8 mouse cellular contexts compared by ENCODE assay signal in the genomic region with DNA sequence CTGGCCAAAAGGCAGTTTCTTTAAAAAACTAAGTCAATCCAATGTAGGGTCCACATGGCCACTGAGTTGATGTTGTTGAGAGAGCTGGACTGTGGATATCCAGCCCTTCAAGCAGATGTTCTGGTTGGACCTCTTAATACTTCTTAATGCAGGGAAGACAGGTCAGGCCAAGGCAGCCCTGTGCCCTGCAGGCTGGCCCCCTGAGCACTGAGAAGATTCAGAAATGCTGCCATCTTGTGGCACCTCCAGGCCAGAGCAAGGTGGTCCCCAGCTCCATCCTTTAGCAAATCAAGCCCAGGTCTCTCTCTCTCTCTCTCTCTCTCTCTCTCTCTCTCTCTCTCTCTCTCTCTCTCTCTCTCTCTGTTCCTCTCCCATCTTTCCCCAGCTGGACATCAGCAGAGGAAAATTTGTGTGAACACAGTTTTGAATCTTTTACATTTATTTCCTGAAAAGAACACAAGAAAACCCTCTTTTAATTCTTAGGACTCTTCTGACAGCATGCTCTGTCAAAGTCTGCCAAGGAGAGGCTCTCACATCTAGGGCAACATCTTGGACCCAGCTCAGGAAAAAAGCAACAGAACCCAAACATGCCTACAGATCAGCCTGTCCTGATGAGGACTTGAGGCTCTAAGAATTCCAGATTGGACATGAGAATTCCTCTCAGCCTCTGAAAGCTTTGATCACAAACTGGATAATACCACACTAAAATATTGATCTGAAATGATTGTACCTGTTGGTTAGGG.
DNase-seq lines count a peak whose midpoint lies in the region; ATAC-seq and TF ChIP-seq lines count a peak whose summit lies in the region.

No protein-coding gene starts in this region.

- peaks cover 19% of the 10 kb centered on the region for H3K4me1 ChIP-seq in hindbrain, embryonic 10.5 days (replicated peaks)
- H3K4me1 ChIP-seq in hindbrain, embryonic 16.5 days (ENCODE audit: control insufficient read depth, insufficient read depth, low read depth, low read length), result no peaks in the 10 kb centered on the region
- no peaks in the 10 kb centered on the region for H3K4me1 ChIP-seq in liver, postnatal 0 days (ENCODE audit: insufficient read depth)

- no peak overlapping the region for H3K4me3 ChIP-seq in hindbrain, embryonic 10.5 days
- H3K4me3 ChIP-seq in hindbrain, embryonic 16.5 days (ENCODE audit: low read length), result no peak overlapping the region
- no peak overlapping the region for H3K4me3 ChIP-seq in liver, postnatal 0 days (ENCODE audit: low read depth, low read length)

- no peaks in the 10 kb centered on the region; the same call in 1 of the 2 replicates for H3K27me3 ChIP-seq in hindbrain, embryonic 10.5 days (ENCODE audit: insufficient read depth, poor library complexity, severe bottlenecking)
- no peaks in the 10 kb centered on the region for H3K27me3 ChIP-seq in hindbrain, embryonic 16.5 days (replicated peaks; ENCODE audit: control insufficient read depth, insufficient read depth, low read length)
- H3K27me3 ChIP-seq in liver, postnatal 0 days (ENCODE audit: insufficient read depth, low read length), result no peaks in the 10 kb centered on the region

- H3K27ac ChIP-seq in hindbrain, embryonic 10.5 days, result no peak overlapping the region
- H3K27ac ChIP-seq in hindbrain, embryonic 16.5 days (ENCODE audit: low read depth, low read length), result no peak overlapping the region
- H3K27ac ChIP-seq in liver, postnatal 0 days (ENCODE audit: low read depth), result no peak overlapping the region

- no peaks in the 10 kb centered on the region for H3K36me3 ChIP-seq in hindbrain, embryonic 10.5 days
- H3K36me3 ChIP-seq in hindbrain, embryonic 16.5 days (ENCODE audit: control insufficient read depth, insufficient read depth, low read length), result no peaks in the 10 kb centered on the region
- H3K36me3 ChIP-seq in liver, postnatal 0 days (replicated peaks; ENCODE audit: insufficient read depth, low read length), result no peaks in the 10 kb centered on the region

- TF ChIP-seq CTCF in liver, postnatal 0 days (IDR thresholded peaks at IDR 0.05; ENCODE audit: low read depth), result peak; percentile 67

- ATAC-seq in hindbrain, embryonic 16.5 days, result no peak
- ATAC-seq in liver, postnatal 0 days, result no peak
- ATAC-seq in inflammation-experienced regulatory T-cells, adult 6 months, result no peak

- H3K4me2 ChIP-seq in hindbrain, embryonic 16.5 days (ENCODE audit: low read length), result no peak overlapping the region
- no peak overlapping the region for H3K4me2 ChIP-seq in liver, postnatal 0 days (ENCODE audit: low read depth, low read length)

- TF ChIP-seq EP300 in liver, postnatal 0 days (IDR thresholded peaks at IDR 0.05; ENCODE audit: low read depth), result no peak

- DNase-seq in hindbrain, embryonic 10.5 days (ENCODE audit: low spot score), result peak; percentile 66
- DNase-seq in ES-CJ7 (ENCODE audit: low read depth, low spot score), result peak; percentile 37
- DNase-seq in c-Kit-positive CD71-negative TER-119-negative erythroid progenitor cells, embryonic 14.5 days (ENCODE audit: low read depth), result peak; percentile 22
- peak; percentile 71 for DNase-seq in heart, postnatal 4 days
- DNase-seq in liver, postnatal 0 days, result peak; percentile 50
- DNase-seq in right cerebral cortex, postnatal 25 days, result peak; percentile 9

- no peaks in the 10 kb centered on the region for H3K9me3 ChIP-seq in hindbrain, embryonic 10.5 days
- no peaks in the 10 kb centered on the region for H3K9me3 ChIP-seq in hindbrain, embryonic 16.5 days (ENCODE audit: control insufficient read depth, low read length)
- no peaks in the 10 kb centered on the region for H3K9me3 ChIP-seq in liver, postnatal 0 days (ENCODE audit: low read length)

- H3K9ac ChIP-seq in hindbrain, embryonic 16.5 days (ENCODE audit: low read depth, low read length), result no peak overlapping the region
- no peak overlapping the region for H3K9ac ChIP-seq in liver, postnatal 0 days (replicated peaks)

Comparison
In these comparisons a context has a peak if more than half of its experiments do, and no peak if none do; other contexts are left out.
1. DNase-seq: peak in every context shown above with its lines; median percentile 71 in heart, postnatal 4 days; 66 in hindbrain, embryonic 10.5 days; 50 in liver, postnatal 0 days; 37 in ES-CJ7; 22 in c-Kit-positive CD71-negative TER-119-negative erythroid progenitor cells, embryonic 14.5 days; 9 in right cerebral cortex, postnatal 25 days.